Mouse (Mus musculus): ENCODE measurements around the gene Srsf10. TPM values are rescaled to one million over a fixed set of nuclear protein-coding genes. Genes with fewer than 3 reads are reported as not detected.
A peak's percentile ranks its signal among the peaks of the same experiment; 100 is the strongest.

Srsf10 gene
- polyA plus RNA-seq, 1 experiment = 68.0 TPM

DNA sequence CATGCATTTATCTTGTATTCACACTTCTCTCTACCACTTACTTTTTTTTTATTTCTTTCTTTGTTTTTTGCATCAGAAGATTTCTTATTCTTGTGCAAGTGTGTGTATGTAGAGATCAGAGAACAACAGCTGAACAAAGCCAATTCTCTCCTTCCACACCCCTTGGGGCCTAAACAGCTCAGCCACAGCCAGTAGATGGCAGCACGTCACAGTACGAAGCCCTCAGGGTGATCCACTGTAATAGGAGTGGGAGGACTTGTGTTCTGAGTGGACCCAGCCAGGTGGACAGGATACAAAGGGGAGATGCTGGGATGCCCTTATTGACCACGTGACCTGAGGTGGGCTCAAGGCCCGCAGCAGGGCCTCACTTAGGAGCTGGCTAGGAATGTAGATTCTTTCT, 34.3 kb downstream of the Srsf10 start:
- peak; percentile 73 to 86 for DNase-seq (ENCODE audit: low read depth in 1 of 2, low spot score in 2 of 2)
- peak; percentile 95; the same call in 1 of the 2 replicates for TF ChIP-seq CTCF (IDR thresholded peaks at IDR 0.05; ENCODE audit: extremely low read depth, insufficient read depth, insufficient read length, insufficient replicate concordance)
- TF ChIP-seq POLR2A (IDR thresholded peaks at IDR 0.05; ENCODE audit: low read depth, low read length) = no peak
- WGBS = 4% methylated on average over 4 of the region's 4 CpGs
- no peak overlapping the region for H3K4me3 ChIP-seq (ENCODE audit: extremely low read depth, insufficient read depth, insufficient read length)
- no peaks in the 10 kb centered on the region for H3K36me3 ChIP-seq (ENCODE audit: control insufficient read depth, insufficient read depth, low read length)
- no peak overlapping the region for H3K27ac ChIP-seq (ENCODE audit: insufficient read depth, low read length)
- peaks cover 5% of the 10 kb centered on the region; the same call in 1 of the 2 replicates for H3K4me1 ChIP-seq (ENCODE audit: control insufficient read depth, insufficient read depth, insufficient read length)
- H3K27me3 ChIP-seq (ENCODE audit: control insufficient read depth, insufficient read depth, low read length) = no peaks in the 10 kb centered on the region

DNA sequence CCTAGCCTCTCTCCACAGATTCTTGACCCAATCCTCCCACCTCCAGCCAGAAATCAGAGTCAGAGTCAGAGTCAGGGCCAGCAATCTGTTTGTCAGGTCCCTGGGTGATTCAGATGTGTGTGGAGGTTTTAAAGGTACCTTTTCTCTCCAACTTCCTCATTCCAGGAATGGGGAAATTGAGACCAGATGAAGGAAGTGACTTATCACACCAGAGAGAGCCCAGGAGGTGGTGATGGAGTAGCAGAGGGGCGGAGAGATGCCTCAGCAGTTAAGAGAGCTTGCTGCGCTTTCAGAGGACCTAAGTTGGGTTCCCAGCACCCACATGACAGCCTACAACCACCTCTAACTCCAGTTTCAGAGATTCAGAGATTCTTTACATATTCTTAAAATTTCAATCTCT, 36.0 kb downstream of the Srsf10 start:
- TF ChIP-seq CTCF (IDR thresholded peaks at IDR 0.05; ENCODE audit: extremely low read depth, insufficient read depth, insufficient read length, insufficient replicate concordance) = no peak
- TF ChIP-seq POLR2A (IDR thresholded peaks at IDR 0.05; ENCODE audit: low read depth, low read length) = no peak
- WGBS = 73% methylated on average over 2 of the region's 2 CpGs
- no peak for DNase-seq (ENCODE audit: low read depth in 1 of 2, low spot score in 2 of 2)
- Histone ChIP-seq H3K4me1 (ENCODE audit: control insufficient read depth, insufficient read depth, insufficient read length) (peaks cover 5% of the 10 kb centered on the region; the same call in 1 of the 2 replicates), H3K27ac (ENCODE audit: insufficient read depth, low read length) (no peak overlapping the region), H3K4me3 (ENCODE audit: extremely low read depth, insufficient read depth, insufficient read length) (no peak overlapping the region), H3K36me3 (ENCODE audit: control insufficient read depth, insufficient read depth, low read length) (no peaks in the 10 kb centered on the region), H3K27me3 (ENCODE audit: control insufficient read depth, insufficient read depth, low read length) (no peaks in the 10 kb centered on the region)

DNA sequence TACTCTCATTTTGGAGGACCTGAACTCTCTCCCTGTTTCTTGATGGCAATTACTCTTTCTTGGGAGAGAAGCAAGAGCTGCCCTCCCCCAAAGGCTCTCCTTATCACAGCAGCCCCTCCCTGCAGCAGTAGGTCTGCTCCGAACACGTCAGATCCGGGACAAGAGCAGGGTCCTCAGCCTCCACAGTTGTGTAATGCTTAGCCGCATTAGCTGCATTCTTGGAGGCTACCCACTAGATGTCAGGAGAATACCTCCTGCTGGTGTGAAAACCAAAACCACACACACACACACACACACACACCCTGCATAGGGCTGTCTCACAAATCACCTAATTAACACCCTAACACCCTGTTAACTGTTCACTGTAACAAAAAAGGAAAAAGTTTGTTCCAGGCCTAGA, 37.3 kb downstream of the Srsf10 start:
- H3K4me1 ChIP-seq (ENCODE audit: control insufficient read depth, insufficient read depth, insufficient read length) = peaks cover 12% of the 10 kb centered on the region
- WGBS = 74% methylated on average over 4 of the region's 4 CpGs

DNA sequence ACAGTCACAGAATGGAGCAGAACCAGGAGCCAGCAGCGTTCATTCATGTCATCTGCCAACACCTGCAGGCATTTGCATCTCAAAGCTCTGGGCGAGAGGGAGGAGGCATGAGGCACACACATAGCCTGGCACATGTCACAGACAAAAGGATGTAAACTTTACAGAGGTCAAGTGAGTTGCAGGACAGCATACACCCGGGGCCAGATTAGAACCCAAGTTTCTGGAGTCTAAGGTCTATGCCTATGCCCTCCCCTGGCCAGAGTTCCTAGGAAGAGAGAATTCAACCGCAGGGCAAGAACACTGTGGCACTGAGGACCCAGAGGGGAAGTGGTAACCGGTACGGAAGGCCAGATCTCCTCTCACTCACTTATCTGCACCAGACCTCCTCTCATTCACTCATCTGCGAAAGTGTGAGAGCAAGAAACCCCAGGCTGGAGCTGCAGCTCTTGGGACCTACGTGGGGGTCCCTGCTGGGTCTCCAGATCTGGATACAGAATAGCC, 39.6 kb downstream of the Srsf10 start, which contains the start of gene Cnr2:
Cnr2 (plus strand) TSS at position 324 of the 501 bp plus-strand sequence.
- H3K4me1 ChIP-seq (ENCODE audit: control insufficient read depth, insufficient read depth, insufficient read length) = peaks cover 23% of the 10 kb centered on the region
- no peaks in the 10 kb centered on the region for H3K36me3 ChIP-seq (ENCODE audit: control insufficient read depth, insufficient read depth, low read length)
- WGBS = 7% methylated on average over 8 of the region's 8 CpGs
- H3K27ac ChIP-seq (ENCODE audit: insufficient read depth, low read length) = peak within 1 kb of the TSS; percentile 92
- H3K27me3 ChIP-seq (ENCODE audit: control insufficient read depth, insufficient read depth, low read length) = no peaks in the 10 kb centered on the region
- H3K4me3 ChIP-seq (ENCODE audit: extremely low read depth, insufficient read depth, insufficient read length) = peak within 1 kb of the TSS; percentile 71
- TF ChIP-seq POLR2A (IDR thresholded peaks at IDR 0.05; ENCODE audit: low read depth, low read length) = no peak; the same call in 1 of the 2 replicates
- no peak for TF ChIP-seq CTCF (IDR thresholded peaks at IDR 0.05; ENCODE audit: extremely low read depth, insufficient read depth, insufficient read length, insufficient replicate concordance)
- DNase-seq (ENCODE audit: low read depth in 1 of 2, low spot score in 2 of 2) = peak in 1 of 2 experiments; percentile 62

More for the DNA sequence above, 37.3 kb downstream of the Srsf10 start:
- Histone ChIP-seq H3K27me3 (ENCODE audit: control insufficient read depth, insufficient read depth, low read length) (no peaks in the 10 kb centered on the region), H3K27ac (ENCODE audit: insufficient read depth, low read length) (no peak overlapping the region), H3K4me3 (ENCODE audit: extremely low read depth, insufficient read depth, insufficient read length) (no peak overlapping the region), H3K36me3 (ENCODE audit: control insufficient read depth, insufficient read depth, low read length) (no peaks in the 10 kb centered on the region)
- TF ChIP-seq POLR2A (IDR thresholded peaks at IDR 0.05; ENCODE audit: low read depth, low read length) (no peak), CTCF (IDR thresholded peaks at IDR 0.05; ENCODE audit: extremely low read depth, insufficient read depth, insufficient read length, insufficient replicate concordance) (peak; percentile 10; the same call in 1 of the 2 replicates)
- no peak for DNase-seq (ENCODE audit: low read depth in 1 of 2, low spot score in 2 of 2)

DNA sequence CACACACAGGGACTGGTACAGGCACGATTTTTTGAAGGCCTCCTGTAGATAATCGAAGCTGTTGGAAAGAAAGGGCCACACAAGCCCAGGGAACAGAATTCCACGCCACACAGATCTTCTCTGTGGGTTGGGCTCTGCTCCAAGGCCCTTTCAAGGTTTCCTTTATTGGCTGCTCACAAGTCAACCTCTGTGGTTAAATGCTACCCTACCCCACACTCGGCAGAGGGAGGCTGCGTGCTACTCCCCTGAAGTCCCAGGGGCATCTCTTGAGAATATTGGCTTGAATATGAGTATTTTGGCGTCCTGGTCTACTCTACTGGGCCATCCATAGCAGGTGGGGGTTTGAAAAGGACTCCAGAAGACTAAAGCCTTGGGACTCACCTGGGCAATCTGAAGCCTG, 40.6 kb downstream of the Srsf10 start:
- peak overlapping the region; percentile 71 for H3K4me3 ChIP-seq (ENCODE audit: extremely low read depth, insufficient read depth, insufficient read length)
- no peaks in the 10 kb centered on the region for H3K27me3 ChIP-seq (ENCODE audit: control insufficient read depth, insufficient read depth, low read length)
- H3K36me3 ChIP-seq (ENCODE audit: control insufficient read depth, insufficient read depth, low read length) = no peaks in the 10 kb centered on the region
- H3K4me1 ChIP-seq (ENCODE audit: control insufficient read depth, insufficient read depth, insufficient read length) = peaks cover 23% of the 10 kb centered on the region
- 11% methylated on average over 6 of the region's 6 CpGs for WGBS
- TF ChIP-seq POLR2A (IDR thresholded peaks at IDR 0.05; ENCODE audit: low read depth, low read length) (peak; percentile 22; the same call in 1 of the 2 replicates), CTCF (IDR thresholded peaks at IDR 0.05; ENCODE audit: extremely low read depth, insufficient read depth, insufficient read length, insufficient replicate concordance) (no peak)
- peak in 1 of 2 experiments; percentile 63 for DNase-seq (ENCODE audit: low read depth in 1 of 2, low spot score in 2 of 2)
- peak overlapping the region; percentile 92 for H3K27ac ChIP-seq (ENCODE audit: insufficient read depth, low read length)

DNA sequence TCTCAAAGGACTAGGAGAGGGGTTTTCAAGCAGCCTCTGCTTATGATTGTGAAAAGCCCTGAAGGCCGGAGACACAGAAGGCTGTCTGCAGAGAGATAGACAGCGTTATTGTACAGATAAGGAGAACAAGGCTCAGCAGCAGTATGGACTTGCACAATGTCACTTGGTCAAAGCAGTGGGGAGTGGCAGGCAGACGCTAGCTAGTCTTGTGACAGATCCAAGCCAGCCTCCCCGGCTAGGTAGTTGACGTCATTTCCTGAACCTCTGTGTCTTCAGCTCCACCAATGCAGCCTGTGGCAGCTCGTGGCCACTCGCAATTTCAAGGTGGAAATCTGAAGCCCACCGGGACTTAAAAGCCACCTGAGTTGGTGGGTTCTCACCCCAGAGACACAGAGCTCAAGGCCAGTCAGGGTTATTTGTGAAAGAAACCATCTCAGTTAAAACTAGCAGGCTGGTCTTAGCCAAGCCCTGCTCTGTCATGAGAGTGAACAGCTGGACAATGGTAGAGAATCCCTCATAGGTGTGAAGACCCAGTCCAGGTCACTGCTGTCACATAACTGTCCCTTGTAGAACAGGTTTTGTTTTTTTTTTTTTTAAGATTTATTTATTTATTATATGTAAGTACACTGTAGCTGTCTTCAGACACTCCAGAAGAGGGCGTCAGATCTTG, 43.0 kb downstream of the Srsf10 start:
- H3K27ac ChIP-seq (ENCODE audit: insufficient read depth, low read length) = peak overlapping the region; percentile 92
- H3K4me3 ChIP-seq (ENCODE audit: extremely low read depth, insufficient read depth, insufficient read length) = peak overlapping the region; percentile 19; the same call in 1 of the 2 replicates
- DNase-seq (ENCODE audit: low read depth in 1 of 2, low spot score in 2 of 2) = peak; percentile 75 to 89
- no peaks in the 10 kb centered on the region for H3K27me3 ChIP-seq (ENCODE audit: control insufficient read depth, insufficient read depth, low read length)
- no peaks in the 10 kb centered on the region; the same call in 1 of the 2 replicates for H3K36me3 ChIP-seq (ENCODE audit: control insufficient read depth, insufficient read depth, low read length)
- whole genome bisulfite sequencing = 13% methylated on average over 9 of the region's 9 CpGs
- peaks cover 31% of the 10 kb centered on the region for H3K4me1 ChIP-seq (ENCODE audit: control insufficient read depth, insufficient read depth, insufficient read length)
- TF ChIP-seq POLR2A (IDR thresholded peaks at IDR 0.05; ENCODE audit: low read depth, low read length) = peak; percentile 71
- TF ChIP-seq CTCF (IDR thresholded peaks at IDR 0.05; ENCODE audit: extremely low read depth, insufficient read depth, insufficient read length, insufficient replicate concordance) = no peak

DNA sequence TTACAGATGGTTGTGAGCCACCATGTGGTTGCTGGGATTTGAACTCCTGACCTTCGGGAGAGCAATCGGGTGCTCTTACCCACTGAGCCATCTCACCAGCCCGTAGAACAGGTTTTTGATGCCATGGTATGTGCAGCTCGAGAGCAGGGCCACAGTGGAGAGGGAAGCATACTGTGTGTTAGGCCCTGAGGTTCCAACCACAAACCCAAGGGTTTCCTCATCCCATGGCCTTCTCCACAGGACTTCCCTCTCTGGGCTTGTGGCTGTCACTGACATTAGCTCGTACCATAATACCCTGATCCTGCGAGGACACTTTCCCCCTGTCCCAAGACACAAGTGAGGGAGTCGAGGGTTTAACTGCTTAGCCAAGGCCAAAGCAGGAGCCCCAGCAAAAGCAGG, 43.5 kb downstream of the Srsf10 start:
- H3K27ac ChIP-seq (ENCODE audit: insufficient read depth, low read length) = peak overlapping the region; percentile 84
- H3K27me3 ChIP-seq (ENCODE audit: control insufficient read depth, insufficient read depth, low read length) = no peaks in the 10 kb centered on the region
- 58% methylated on average over 7 of the region's 7 CpGs for WGBS
- no peak for DNase-seq (ENCODE audit: low read depth in 1 of 2, low spot score in 2 of 2)
- no peak for TF ChIP-seq CTCF (IDR thresholded peaks at IDR 0.05; ENCODE audit: extremely low read depth, insufficient read depth, insufficient read length, insufficient replicate concordance)
- no peak for TF ChIP-seq POLR2A (IDR thresholded peaks at IDR 0.05; ENCODE audit: low read depth, low read length)
- peaks cover 36% of the 10 kb centered on the region for H3K4me1 ChIP-seq (ENCODE audit: control insufficient read depth, insufficient read depth, insufficient read length)
- H3K36me3 ChIP-seq (ENCODE audit: control insufficient read depth, insufficient read depth, low read length) = no peaks in the 10 kb centered on the region; the same call in 1 of the 2 replicates
- no peak overlapping the region for H3K4me3 ChIP-seq (ENCODE audit: extremely low read depth, insufficient read depth, insufficient read length)
